Mouse (Mus musculus): ENCODE data around the gene Chchd6.

The Chchd6 gene

GRCm38 (mm10) chr6:89592016-89592415 is 3.4 kb downstream of the Chchd6 start:
- no peak for ATAC-seq (ENCODE audit: insufficient number of reproducible peaks, low FRiP score, low TSS enrichment)

- ATAC-seq (ENCODE audit: insufficient number of reproducible peaks, low FRiP score, low TSS enrichment): no peak
Observed at GRCm38 (mm10) chr6:89591531-89591930, 3.9 kb downstream of the Chchd6 start.

GRCm38 (mm10) chr6:89585696-89586095 is 9.8 kb downstream of the Chchd6 start:
- peak; percentile 49; the same call in 1 of the 2 replicates for ATAC-seq (ENCODE audit: insufficient number of reproducible peaks, low FRiP score, low TSS enrichment)

GRCm38 (mm10) chr6:89584634-89585409 is 10.6 kb downstream of the Chchd6 start:
- no peak for ATAC-seq (ENCODE audit: insufficient number of reproducible peaks, low FRiP score, low TSS enrichment)

- no peak for ATAC-seq (ENCODE audit: insufficient number of reproducible peaks, low FRiP score, low TSS enrichment)
Observed at GRCm38 (mm10) chr6:89583170-89583569, 12.3 kb downstream of the Chchd6 start.

GRCm38 (mm10) chr6:89574641-89575040 is 20.8 kb downstream of the Chchd6 start:
- no peak for ATAC-seq (ENCODE audit: insufficient number of reproducible peaks, low FRiP score, low TSS enrichment)

GRCm38 (mm10) chr6:89573768-89574167 is 21.7 kb downstream of the Chchd6 start:
- no peak for ATAC-seq (ENCODE audit: insufficient number of reproducible peaks, low FRiP score, low TSS enrichment)

- ATAC-seq (ENCODE audit: insufficient number of reproducible peaks, low FRiP score, low TSS enrichment): no peak
Observed at GRCm38 (mm10) chr6:89572921-89573636, 22.4 kb downstream of the Chchd6 start.

- no peak for ATAC-seq (ENCODE audit: insufficient number of reproducible peaks, low FRiP score, low TSS enrichment)
Observed at GRCm38 (mm10) chr6:89569370-89569769, 26.1 kb downstream of the Chchd6 start.

- ATAC-seq (ENCODE audit: insufficient number of reproducible peaks, low FRiP score, low TSS enrichment): no peak
Observed at GRCm38 (mm10) chr6:89566740-89567139, 28.7 kb downstream of the Chchd6 start.

GRCm38 (mm10) chr6:89563381-89563780 is 32.1 kb downstream of the Chchd6 start:
- no peak for ATAC-seq (ENCODE audit: insufficient number of reproducible peaks, low FRiP score, low TSS enrichment)

- no peak for ATAC-seq (ENCODE audit: insufficient number of reproducible peaks, low FRiP score, low TSS enrichment)
Observed at GRCm38 (mm10) chr6:89560826-89561225, 34.6 kb downstream of the Chchd6 start.

- ATAC-seq (ENCODE audit: insufficient number of reproducible peaks, low FRiP score, low TSS enrichment): no peak
Observed at GRCm38 (mm10) chr6:89557654-89558053, 37.8 kb downstream of the Chchd6 start.

GRCm38 (mm10) chr6:89556566-89556965 is 38.9 kb downstream of the Chchd6 start:
- ATAC-seq (ENCODE audit: insufficient number of reproducible peaks, low FRiP score, low TSS enrichment): no peak

- ATAC-seq (ENCODE audit: insufficient number of reproducible peaks, low FRiP score, low TSS enrichment): no peak
Observed at GRCm38 (mm10) chr6:89555971-89556370, 39.5 kb downstream of the Chchd6 start.

GRCm38 (mm10) chr6:89554029-89554428 is 41.4 kb downstream of the Chchd6 start:
- ATAC-seq (ENCODE audit: insufficient number of reproducible peaks, low FRiP score, low TSS enrichment): no peak

- peak; percentile 69 for ATAC-seq (ENCODE audit: insufficient number of reproducible peaks, low FRiP score, low TSS enrichment)
Observed at GRCm38 (mm10) chr6:89553012-89553704, 42.3 kb downstream of the Chchd6 start.

- ATAC-seq (ENCODE audit: insufficient number of reproducible peaks, low FRiP score, low TSS enrichment): no peak
Observed at GRCm38 (mm10) chr6:89552321-89553011, 43.0 kb downstream of the Chchd6 start.

GRCm38 (mm10) chr6:89549157-89549556 is 46.3 kb downstream of the Chchd6 start:
- no peak for ATAC-seq (ENCODE audit: insufficient number of reproducible peaks, low FRiP score, low TSS enrichment)

GRCm38 (mm10) chr6:89547951-89548350 is 47.5 kb downstream of the Chchd6 start:
- ATAC-seq (ENCODE audit: insufficient number of reproducible peaks, low FRiP score, low TSS enrichment): no peak
